Mouse (Mus musculus): Measurements from ENCODE around the gene Kcnk3. TPM values are rescaled to one million over a fixed set of nuclear protein-coding genes. Genes with fewer than 3 reads are reported as not detected.

Kcnk3 gene
- polyA plus RNA-seq, 1 experiment from 2014 or later: 0.14 TPM

DNA sequence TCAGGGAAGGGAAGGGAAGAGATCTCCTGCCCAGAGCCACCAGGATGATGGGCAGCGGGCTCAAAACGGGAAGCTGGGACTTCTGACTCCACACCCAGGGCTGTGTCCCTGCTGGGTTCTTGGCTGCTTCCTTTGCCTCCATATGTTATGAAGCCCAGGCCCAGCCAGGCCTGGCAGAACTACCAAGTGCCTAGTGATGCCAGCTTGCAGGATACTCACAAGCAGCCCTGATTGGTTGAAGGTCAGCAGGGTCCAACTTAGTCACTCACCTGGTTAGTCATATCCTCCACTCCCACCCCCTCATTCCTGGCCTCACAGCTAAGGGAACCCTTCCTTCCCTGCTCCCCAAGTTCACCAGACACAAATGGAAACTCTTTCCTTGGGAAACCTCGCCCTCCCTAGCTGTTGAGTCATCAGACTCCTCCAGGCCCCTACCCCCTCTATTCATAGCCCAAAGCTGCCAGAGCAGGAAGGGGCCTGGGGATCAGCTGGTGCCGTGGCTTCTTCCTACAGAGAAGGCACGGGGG, 3.3 kb downstream of the Kcnk3 start:
- WGBS: 66% methylated on average over 5 of the region's 5 CpGs
- no peak overlapping the region for H3K27ac ChIP-seq
- no peak for DNase-seq (ENCODE audit: extremely low spot score, low spot score)
- H3K9me3 ChIP-seq: no peaks in the 10 kb centered on the region
- no peaks in the 10 kb centered on the region for H3K36me3 ChIP-seq (replicated peaks)
- H3K4me1 ChIP-seq: peaks cover 46% of the 10 kb centered on the region
- no peak overlapping the region for H3K4me3 ChIP-seq
- H3K27me3 ChIP-seq (ENCODE audit: poor library complexity, severe bottlenecking): peaks cover 64% of the 10 kb centered on the region

DNA sequence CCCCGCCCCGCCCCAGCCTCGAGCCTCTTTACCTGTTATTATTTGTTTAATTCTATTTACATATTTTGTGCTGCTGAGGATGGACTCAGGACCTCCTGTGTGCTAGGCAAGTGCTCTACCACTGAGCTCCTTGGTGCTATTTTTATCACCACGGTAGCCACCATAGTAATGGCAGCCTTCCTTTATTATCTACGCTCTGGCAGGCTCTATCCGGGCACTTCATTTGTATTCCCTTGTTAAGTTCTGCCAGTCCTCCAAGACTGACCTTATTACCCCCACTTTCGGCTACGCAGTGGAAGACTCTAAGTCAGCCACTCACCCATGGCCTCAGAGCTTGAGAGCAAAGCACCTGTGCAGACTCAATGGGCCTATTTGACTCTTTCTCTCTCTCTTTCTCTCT, 3.8 kb downstream of the Kcnk3 start:
- 87% methylated on average over 8 of the region's 8 CpGs for WGBS
- Histone ChIP-seq H3K27ac (no peak overlapping the region), H3K4me1 (peaks cover 46% of the 10 kb centered on the region), H3K36me3 (replicated peaks) (no peaks in the 10 kb centered on the region), H3K4me3 (no peak overlapping the region), H3K9me3 (no peaks in the 10 kb centered on the region), H3K27me3 (ENCODE audit: poor library complexity, severe bottlenecking) (peaks cover 58% of the 10 kb centered on the region)
- DNase-seq (ENCODE audit: extremely low spot score, low spot score): no peak

DNA sequence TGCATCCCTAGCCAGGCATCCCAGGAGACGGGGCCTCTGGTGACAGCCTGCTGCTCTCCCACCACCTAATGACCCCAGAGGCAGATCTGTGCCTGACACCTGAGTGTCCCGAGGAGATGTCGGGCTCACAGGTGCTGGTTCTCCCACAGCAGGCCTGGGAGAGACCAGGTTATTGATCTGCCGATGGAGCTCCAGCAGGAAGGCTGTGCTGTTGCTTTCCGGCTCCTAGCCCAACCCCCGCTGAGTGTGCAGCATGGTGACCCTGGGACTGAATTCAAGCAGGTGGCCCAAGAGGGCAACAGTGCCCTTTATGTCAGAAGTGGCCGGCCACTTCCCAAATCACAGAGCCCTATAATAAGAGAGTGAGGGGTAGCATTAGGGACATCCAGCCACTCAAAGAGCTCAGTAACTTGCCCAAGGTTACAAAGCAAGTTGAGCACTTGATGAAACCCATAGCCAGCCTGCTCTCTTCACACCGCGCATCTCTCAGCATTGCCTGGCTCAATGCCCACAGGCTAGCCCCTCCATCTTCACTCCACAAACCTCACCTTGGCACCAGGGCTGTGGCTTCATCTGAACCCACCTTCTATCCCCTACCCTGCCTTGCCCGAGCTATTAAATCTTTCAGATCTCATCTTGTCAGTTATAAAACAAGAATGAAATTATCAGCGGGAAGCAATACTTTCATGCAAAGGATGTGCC, 4.5 kb downstream of the Kcnk3 start:
- 85% methylated on average over 11 of the region's 11 CpGs for WGBS
- DNase-seq (ENCODE audit: extremely low spot score, low spot score): no peak
- Histone ChIP-seq H3K4me3 (no peak overlapping the region), H3K4me1 (peaks cover 46% of the 10 kb centered on the region), H3K36me3 (replicated peaks) (no peaks in the 10 kb centered on the region), H3K9me3 (no peaks in the 10 kb centered on the region), H3K27me3 (ENCODE audit: poor library complexity, severe bottlenecking) (peaks cover 52% of the 10 kb centered on the region), H3K27ac (no peak overlapping the region)

DNA sequence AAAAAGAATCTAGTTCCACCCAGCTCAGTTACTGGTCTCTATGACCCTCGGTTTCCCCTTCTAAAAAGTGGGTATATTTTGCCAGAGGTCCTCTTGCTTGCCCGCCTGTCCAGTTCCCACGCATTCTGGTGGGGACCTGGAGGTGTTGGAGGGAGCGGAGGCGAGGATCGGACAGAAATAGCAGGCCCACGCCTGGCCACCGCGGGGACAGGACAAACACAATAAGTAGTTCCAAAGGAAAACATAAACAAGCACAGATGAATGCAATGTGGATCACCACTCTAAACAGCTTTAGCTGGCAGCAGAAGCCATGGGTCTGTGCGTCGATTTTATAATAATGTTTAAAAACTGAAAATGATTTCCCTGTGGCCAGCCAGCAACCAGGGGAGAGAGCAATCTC, 5.4 kb downstream of the Kcnk3 start:
- Histone ChIP-seq H3K36me3 (replicated peaks) (no peaks in the 10 kb centered on the region), H3K9me3 (no peaks in the 10 kb centered on the region), H3K27ac (no peak overlapping the region), H3K4me3 (no peak overlapping the region), H3K4me1 (peaks cover 36% of the 10 kb centered on the region), H3K27me3 (ENCODE audit: poor library complexity, severe bottlenecking) (peaks cover 43% of the 10 kb centered on the region)
- WGBS: 87% methylated on average over 11 of the region's 11 CpGs
- DNase-seq (ENCODE audit: extremely low spot score, low spot score): no peak

DNA sequence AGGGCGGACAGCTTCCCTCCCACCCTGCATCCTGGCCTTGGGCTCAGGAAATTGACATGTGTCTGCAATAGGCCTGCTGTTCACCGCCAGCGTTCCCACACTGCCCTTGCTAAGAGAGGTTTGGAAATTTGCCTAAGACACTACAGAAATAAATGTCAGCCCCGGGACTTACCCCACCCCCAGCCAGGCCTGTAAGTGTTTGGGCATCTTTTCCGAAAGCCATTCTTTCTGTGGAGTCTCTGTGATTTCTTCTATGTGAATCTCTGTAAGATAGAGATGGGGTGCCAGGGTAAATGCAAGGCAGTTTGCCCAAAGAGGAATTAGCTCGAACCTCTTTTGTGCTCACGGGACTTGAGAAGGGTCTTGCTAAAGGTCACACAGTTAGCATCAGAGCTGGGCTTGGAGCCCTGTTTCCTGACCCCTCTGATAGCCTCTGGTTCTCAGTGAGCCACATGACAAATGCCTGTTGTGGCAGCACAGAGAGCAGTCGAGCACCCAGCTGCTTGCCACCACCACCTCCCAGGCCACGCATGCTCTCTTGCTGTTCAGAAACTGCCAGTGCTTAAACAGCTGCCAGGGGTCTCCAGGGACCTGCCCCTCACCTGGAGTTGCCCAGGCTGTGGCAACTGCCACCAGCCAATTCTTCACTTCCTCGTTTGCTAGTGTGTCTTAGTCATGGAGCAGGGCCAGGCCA, 6.0 kb downstream of the Kcnk3 start:
- no peak for DNase-seq (ENCODE audit: extremely low spot score, low spot score)
- Histone ChIP-seq H3K27ac (no peak overlapping the region), H3K9me3 (no peaks in the 10 kb centered on the region), H3K4me3 (no peak overlapping the region), H3K4me1 (peaks cover 31% of the 10 kb centered on the region), H3K27me3 (ENCODE audit: poor library complexity, severe bottlenecking) (peaks cover 37% of the 10 kb centered on the region), H3K36me3 (replicated peaks) (no peaks in the 10 kb centered on the region)
- WGBS: 50% methylated on average over 10 of the region's 10 CpGs

DNA sequence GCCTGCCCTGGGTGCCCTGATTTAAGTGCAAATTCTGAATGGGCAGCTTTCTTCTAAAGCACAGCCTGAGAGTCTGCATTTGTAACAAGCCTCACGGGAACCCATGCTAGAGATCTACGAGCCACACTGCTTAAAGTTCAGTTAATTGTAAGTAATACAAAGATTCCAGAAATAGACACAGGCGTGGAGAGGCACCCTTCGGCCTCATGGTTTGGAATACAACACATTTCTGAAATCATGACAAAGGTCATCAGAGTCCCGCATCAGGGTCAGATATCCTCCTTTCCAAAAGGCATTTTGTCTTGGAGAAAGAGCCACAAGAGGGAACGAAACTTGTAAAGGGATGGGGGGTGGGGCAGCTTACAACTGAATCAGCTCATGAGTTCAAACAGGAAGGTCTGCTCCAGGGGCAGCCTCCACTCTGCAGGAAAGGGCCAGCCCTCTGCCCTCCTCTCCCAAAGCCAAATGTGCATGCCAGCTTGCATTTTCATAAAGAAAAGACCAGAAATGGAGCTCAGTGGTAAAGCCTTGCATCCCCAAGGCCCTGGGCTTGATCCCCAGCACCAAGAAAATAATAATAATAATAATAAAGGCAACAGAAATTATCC, 7.1 kb downstream of the Kcnk3 start:
- WGBS: 46% methylated on average over 6 of the region's 6 CpGs
- Histone ChIP-seq H3K4me3 (no peak overlapping the region), H3K9me3 (no peaks in the 10 kb centered on the region), H3K27me3 (ENCODE audit: poor library complexity, severe bottlenecking) (peaks cover 26% of the 10 kb centered on the region), H3K27ac (no peak overlapping the region), H3K36me3 (replicated peaks) (no peaks in the 10 kb centered on the region), H3K4me1 (peaks cover 27% of the 10 kb centered on the region)
- DNase-seq (ENCODE audit: extremely low spot score, low spot score): no peak

DNA sequence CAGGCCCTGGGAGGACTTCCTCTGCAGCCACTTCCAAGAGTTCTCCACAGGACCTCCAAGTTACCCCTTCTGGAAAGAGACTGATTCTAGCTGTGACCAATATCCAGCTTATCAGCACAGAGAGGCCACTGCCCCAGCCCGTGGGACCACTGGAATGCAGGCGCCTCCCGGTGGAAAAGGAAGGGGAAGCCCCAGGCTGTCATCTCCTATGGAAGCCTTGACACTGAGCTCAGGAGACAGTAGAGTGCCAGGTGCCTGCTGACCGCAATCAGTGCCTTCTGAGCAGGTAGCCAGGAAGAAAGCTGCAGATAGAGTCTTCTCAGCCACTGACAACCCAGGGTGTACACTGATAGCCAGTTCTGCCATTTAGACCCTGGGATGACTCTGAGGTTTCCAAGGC, 13.4 kb downstream of the Kcnk3 start:
- Histone ChIP-seq H3K27me3 (ENCODE audit: poor library complexity, severe bottlenecking) (peaks cover 5% of the 10 kb centered on the region; the same call in 1 of the 2 replicates), H3K4me3 (no peak overlapping the region), H3K27ac (no peak overlapping the region), H3K36me3 (replicated peaks) (no peaks in the 10 kb centered on the region), H3K9me3 (no peaks in the 10 kb centered on the region), H3K4me1 (peaks cover 8% of the 10 kb centered on the region; the same call in 1 of the 2 replicates)
- no peak for DNase-seq (ENCODE audit: extremely low spot score, low spot score)
- 39% methylated on average over 4 of the region's 4 CpGs for WGBS

DNA sequence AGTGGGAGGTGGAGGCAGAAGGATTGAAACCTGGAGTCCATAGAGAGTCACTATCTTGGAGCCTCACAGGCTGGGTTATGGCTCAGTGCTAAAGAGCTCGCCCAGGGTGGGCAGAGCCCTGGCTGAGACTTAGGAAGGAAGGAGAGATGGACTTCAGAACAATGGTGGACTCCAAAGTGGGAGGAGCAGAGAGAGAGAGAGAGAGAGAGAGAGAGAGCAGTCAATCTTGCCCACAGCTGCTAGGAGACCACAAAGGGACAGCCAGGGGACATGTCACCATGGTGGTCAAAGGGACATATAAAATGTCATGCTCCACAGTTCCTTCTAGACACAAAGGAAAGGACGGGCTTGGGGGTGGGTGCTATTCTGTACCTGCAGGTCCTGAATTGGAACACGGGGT, 15.3 kb downstream of the Kcnk3 start:
- no peaks in the 10 kb centered on the region for H3K36me3 ChIP-seq (replicated peaks)
- H3K4me3 ChIP-seq: no peak overlapping the region
- H3K4me1 ChIP-seq: peaks cover 8% of the 10 kb centered on the region; the same call in 1 of the 2 replicates
- H3K27me3 ChIP-seq (ENCODE audit: poor library complexity, severe bottlenecking): peaks cover 5% of the 10 kb centered on the region; the same call in 1 of the 2 replicates
- no peak overlapping the region for H3K27ac ChIP-seq
- 62% methylated on average over 3 of the region's 3 CpGs for WGBS
- no peaks in the 10 kb centered on the region for H3K9me3 ChIP-seq
- DNase-seq (ENCODE audit: extremely low spot score, low spot score): no peak

DNA sequence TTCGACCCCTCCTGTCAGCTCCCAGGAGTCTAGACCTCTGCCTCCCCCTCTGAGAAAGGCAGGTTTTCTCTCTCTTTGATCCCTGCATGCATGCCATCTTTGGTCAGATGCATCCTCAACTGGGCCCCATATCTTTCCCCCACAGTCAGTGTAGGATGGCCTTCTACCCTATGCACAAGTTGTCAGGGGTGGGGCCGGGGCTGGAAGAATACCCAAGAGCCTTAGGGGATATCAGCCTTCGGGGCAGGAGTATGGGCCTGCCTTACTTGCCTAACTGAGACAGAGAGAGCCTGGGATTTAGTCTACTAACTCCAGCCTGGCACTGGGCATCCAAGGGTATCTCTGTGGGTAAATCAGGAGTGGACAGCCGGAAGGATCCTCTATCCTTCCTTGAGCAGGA, 16.0 kb downstream of the Kcnk3 start:
- H3K27ac ChIP-seq: no peak overlapping the region
- 85% methylated on average over 4 of the region's 4 CpGs for WGBS
- H3K9me3 ChIP-seq: no peaks in the 10 kb centered on the region
- H3K4me3 ChIP-seq: no peak overlapping the region
- peaks cover 8% of the 10 kb centered on the region; the same call in 1 of the 2 replicates for H3K4me1 ChIP-seq
- H3K36me3 ChIP-seq (replicated peaks): no peaks in the 10 kb centered on the region
- H3K27me3 ChIP-seq (ENCODE audit: poor library complexity, severe bottlenecking): peaks cover 5% of the 10 kb centered on the region; the same call in 1 of the 2 replicates
- no peak for DNase-seq (ENCODE audit: extremely low spot score, low spot score)

DNA sequence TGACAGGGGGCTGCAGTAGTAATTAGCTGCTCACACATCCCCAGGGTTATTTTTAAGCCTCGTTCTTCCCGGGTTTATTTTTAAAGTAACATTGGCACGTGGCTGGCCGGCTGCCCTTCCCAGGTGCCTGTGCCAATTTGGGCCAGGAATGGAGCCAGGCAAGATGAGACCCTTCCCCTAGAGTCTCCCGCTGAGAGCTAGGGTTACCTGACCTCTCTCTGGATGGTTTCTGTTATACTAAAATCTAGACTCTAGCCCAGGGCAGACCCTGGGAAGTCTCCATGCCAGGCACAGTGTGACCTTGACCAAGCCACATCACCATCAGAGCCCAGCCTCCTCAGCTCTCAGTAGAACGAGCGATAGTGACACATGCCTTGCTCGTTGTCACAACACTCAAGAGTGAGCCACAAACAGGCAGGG, 16.8 kb downstream of the Kcnk3 start:
- DNase-seq (ENCODE audit: extremely low spot score, low spot score): no peak
- Histone ChIP-seq H3K36me3 (replicated peaks) (no peaks in the 10 kb centered on the region), H3K9me3 (no peaks in the 10 kb centered on the region), H3K27me3 (ENCODE audit: poor library complexity, severe bottlenecking) (peaks cover 5% of the 10 kb centered on the region; the same call in 1 of the 2 replicates), H3K4me1 (peaks cover 8% of the 10 kb centered on the region; the same call in 1 of the 2 replicates), H3K4me3 (no peak overlapping the region), H3K27ac (no peak overlapping the region)
- WGBS: 85% methylated on average over 8 of the region's 8 CpGs

DNA sequence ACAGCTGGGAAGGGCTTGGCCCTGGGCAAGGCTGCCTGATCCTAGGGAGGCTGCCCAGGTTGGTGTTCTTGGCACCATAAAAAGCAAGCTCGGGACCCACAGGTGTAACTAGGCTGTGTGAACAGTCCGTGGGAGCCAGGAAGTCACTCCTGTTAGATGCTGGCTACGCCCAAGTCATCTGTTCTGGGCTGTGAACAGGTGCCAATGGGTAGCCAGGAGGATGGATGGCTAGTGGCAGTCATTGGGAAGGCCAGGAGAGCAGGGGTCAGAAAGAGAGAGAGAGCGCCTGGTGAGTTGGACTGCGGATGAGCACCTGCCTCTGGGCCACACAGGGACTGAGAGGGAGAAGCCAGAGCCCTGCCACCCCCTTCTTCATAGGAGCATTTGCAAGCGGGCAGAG, 17.7 kb downstream of the Kcnk3 start:
- Histone ChIP-seq H3K36me3 (replicated peaks) (no peaks in the 10 kb centered on the region), H3K27me3 (ENCODE audit: poor library complexity, severe bottlenecking) (peaks cover 5% of the 10 kb centered on the region; the same call in 1 of the 2 replicates), H3K4me1 (peaks cover 8% of the 10 kb centered on the region; the same call in 1 of the 2 replicates), H3K4me3 (no peak overlapping the region), H3K27ac (no peak overlapping the region), H3K9me3 (no peaks in the 10 kb centered on the region)
- 83% methylated on average over 6 of the region's 6 CpGs for WGBS
- DNase-seq (ENCODE audit: extremely low spot score, low spot score): no peak

DNA sequence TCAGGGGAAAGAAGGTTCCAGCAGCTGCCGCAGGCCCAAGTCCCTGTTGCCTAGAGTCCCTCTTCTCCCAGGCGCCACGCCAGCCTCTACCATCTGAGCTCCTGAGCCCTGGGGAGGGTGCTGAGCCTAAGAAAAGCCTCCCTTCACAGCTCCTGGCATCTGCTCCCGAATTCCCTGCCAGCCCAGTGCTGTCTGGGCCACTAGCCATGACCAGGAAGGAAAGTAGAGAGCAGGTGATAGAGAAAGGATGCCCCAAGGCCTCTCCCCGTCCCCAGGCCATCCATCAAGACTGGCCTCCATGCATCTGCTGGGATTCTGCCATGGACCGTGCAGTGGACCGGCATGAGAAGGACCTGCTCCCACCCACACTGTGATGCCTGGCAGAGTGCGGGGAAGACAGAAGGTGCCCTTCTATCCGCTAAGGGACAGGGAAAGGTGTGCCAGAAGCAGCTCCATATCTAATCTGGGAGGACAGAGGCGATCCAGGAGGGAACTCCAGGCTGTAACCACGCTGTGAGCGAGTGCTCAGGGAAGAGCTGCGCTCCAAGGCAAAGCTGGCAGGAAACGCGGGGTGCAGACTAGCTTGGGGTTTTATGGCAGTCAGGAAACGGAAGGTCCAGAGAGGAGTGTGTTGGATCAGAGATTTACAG, 18.6 kb downstream of the Kcnk3 start:
- H3K9me3 ChIP-seq: no peaks in the 10 kb centered on the region
- no peak overlapping the region for H3K27ac ChIP-seq
- no peak for DNase-seq (ENCODE audit: extremely low spot score, low spot score)
- peaks cover 11% of the 10 kb centered on the region; the same call in 1 of the 2 replicates for H3K4me1 ChIP-seq
- no peaks in the 10 kb centered on the region for H3K36me3 ChIP-seq (replicated peaks)
- 77% methylated on average over 16 of the region's 16 CpGs for WGBS
- H3K27me3 ChIP-seq (ENCODE audit: poor library complexity, severe bottlenecking): peaks cover 5% of the 10 kb centered on the region; the same call in 1 of the 2 replicates
- no peak overlapping the region for H3K4me3 ChIP-seq
